Mouse (Mus musculus): Measurements from ENCODE around the gene Doc2a. TPM values are rescaled to one million over a fixed set of nuclear protein-coding genes. Genes with fewer than 3 reads are reported as not detected.
A peak's percentile ranks its signal among the peaks of the same experiment; 100 is the strongest.

The Doc2a gene
- polyA plus RNA-seq, 1 experiment = not detected

DNA sequence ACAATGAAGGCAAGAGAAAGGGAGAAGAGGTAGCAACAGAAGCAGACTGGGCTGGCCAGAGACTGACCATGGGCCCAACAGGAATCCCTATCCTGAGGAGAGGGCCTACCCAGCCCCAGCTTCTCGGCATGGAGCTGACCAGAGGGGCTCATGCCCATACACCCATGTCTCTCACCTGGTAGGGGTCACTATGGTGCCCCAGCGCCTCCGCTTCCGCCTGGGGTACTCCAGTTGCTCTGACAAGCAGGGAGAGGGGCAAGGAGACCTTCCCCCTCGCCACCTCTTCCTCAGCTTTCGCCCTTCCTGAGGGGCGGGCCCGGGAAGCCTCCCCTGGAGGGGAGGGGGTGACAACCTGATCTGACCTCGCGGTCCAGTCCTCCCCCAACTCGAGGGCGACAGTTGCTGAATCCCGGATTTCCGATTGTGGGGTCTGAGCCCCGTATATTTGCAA, 36.5 kb downstream of the Doc2a start:
- Histone ChIP-seq H3K4me3 (peak overlapping the region; percentile 92), H3K27me3 (ENCODE audit: control insufficient read depth, insufficient read depth, insufficient read length) (no peaks in the 10 kb centered on the region), H3K36me3 (ENCODE audit: control insufficient read depth, insufficient read depth) (no peaks in the 10 kb centered on the region), H3K4me2 (ENCODE audit: low read depth) (peak overlapping the region; percentile 92), H3ac (ENCODE audit: control insufficient read depth, insufficient read length) (peak overlapping the region; percentile 92), H3K79me2 (ENCODE audit: control insufficient read depth, insufficient read depth) (peaks cover 37% of the 10 kb centered on the region)
- TF ChIP-seq POLR2AphosphoS2 (IDR thresholded peaks at IDR 0.05; ENCODE audit: insufficient read length, low read depth) = no peak
- TF ChIP-seq MYOD1 (IDR thresholded peaks at IDR 0.05; ENCODE audit: control insufficient read depth in 1 of 3, insufficient read length in 2 of 3, low read depth in 2 of 3) = no peak
- no peak for TF ChIP-seq SRF (IDR thresholded peaks at IDR 0.05; ENCODE audit: control insufficient read depth, insufficient read length, low read depth)
- TF ChIP-seq MYOG (IDR thresholded peaks at IDR 0.05; ENCODE audit: control insufficient read depth in 1 of 3, insufficient read depth in 1 of 3, insufficient read length in 2 of 3, low read depth in 2 of 3) = no peak
- TF ChIP-seq POLR2A (IDR thresholded peaks at IDR 0.05; ENCODE audit: insufficient read length, low read depth) = no peak
- TF ChIP-seq REST (IDR thresholded peaks at IDR 0.05; ENCODE audit: insufficient read depth, insufficient read length) = no peak
- TF ChIP-seq CEBPB (IDR thresholded peaks at IDR 0.05; ENCODE audit: insufficient read depth, poor library complexity, severe bottlenecking) = no peak
- TF ChIP-seq E2F4 (IDR thresholded peaks at IDR 0.05; ENCODE audit: insufficient read depth) = no peak
- no peak for TF ChIP-seq TCF3 (IDR thresholded peaks at IDR 0.05; ENCODE audit: insufficient read length, low read depth)

DNA sequence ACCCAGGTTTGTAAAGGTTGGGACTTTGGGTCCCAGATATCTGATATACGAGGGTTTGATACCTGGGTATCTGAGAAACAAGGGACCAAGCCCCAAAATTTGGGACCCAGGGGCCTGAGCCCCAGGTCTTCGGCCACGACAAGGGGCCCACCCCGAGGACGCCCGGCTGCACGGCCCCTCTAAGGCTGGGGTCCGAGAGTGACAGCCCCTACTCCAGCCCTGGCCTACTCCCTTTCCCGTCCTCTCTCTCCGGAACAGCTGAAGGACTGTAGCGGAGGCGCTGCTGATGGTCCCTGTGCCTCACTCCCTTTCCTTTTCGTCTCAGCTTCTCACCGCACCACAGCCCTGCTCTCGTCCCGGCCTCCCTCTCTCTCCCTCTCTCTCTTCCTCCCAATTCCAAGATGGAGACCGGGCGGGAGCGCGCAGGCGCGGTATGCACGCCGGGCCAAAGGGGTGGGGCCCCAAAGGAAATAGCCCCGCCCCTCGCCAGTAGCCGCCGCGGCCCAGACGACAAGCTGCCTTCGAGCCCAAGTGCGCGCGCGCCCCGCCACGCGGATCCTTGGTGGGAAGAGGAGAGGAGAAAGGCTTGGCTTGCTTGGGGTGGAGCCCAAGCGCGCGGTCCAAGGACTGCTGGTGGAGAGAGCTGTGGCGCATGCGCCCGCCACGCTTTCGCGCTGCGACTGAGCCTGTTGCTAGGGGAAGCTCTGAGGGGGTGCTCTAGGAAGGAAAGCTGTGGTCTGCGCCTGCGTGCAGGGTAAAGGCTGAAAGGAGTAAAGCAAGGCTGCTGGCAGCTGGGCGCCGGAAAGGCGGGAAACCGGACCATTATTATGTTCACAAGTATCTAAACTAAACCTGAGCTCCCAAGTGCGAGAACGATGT, 37.3 kb downstream of the Doc2a start, which contains the start of gene Taok2:
Gene Taok2, minus strand, starts transcription at position 418 of the 879 bp plus-strand sequence.
- no peaks in the 10 kb centered on the region for H3K36me3 ChIP-seq (ENCODE audit: control insufficient read depth, insufficient read depth)
- H3K4me3 ChIP-seq = peak within 1 kb of the TSS; percentile 92
- H3ac ChIP-seq (ENCODE audit: control insufficient read depth, insufficient read length) = peak within 1 kb of the TSS; percentile 92
- TF ChIP-seq POLR2AphosphoS2 (IDR thresholded peaks at IDR 0.05; ENCODE audit: insufficient read length, low read depth) (peak; percentile 96), USF1 (IDR thresholded peaks at IDR 0.05; ENCODE audit: low read depth) (no peak), SRF (IDR thresholded peaks at IDR 0.05; ENCODE audit: control insufficient read depth, insufficient read length, low read depth) (no peak), POLR2A (IDR thresholded peaks at IDR 0.05; ENCODE audit: insufficient read length, low read depth) (peak; percentile 90), MYOG (IDR thresholded peaks at IDR 0.05; ENCODE audit: control insufficient read depth in 1 of 3, insufficient read depth in 1 of 3, insufficient read length in 2 of 3, low read depth in 2 of 3) (peak in 1 of 3 experiments; percentile 20), MAX (IDR thresholded peaks at IDR 0.05; ENCODE audit: low read depth) (peak; percentile 55)
- no peaks in the 10 kb centered on the region for H3K27me3 ChIP-seq (ENCODE audit: control insufficient read depth, insufficient read depth, insufficient read length)
- H3K4me2 ChIP-seq (ENCODE audit: low read depth) = peak within 1 kb of the TSS; percentile 92
- H3K79me2 ChIP-seq (ENCODE audit: control insufficient read depth, insufficient read depth) = peaks cover 37% of the 10 kb centered on the region

DNA sequence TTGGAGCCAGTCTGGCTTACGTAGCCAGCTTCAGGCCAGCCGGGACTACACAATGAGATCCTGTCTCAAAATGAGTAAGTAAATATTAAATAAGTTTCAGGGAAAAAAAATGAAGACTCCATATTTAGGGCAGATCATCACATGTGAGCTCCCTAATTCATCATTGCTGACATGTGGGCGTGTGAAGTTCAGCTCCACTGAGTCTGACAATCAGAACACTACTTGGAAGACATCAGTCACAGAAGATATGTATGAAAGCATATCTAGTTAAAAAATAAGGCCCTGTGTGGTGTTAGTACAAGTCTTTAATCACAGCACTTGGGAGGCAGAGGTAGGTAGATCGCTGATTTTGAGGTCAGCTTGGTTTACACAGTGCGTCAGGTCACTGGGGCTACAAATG, 40.1 kb downstream of the Doc2a start:
- peaks cover 20% of the 10 kb centered on the region for H3K79me2 ChIP-seq (ENCODE audit: control insufficient read depth, insufficient read depth)
- TF ChIP-seq TCF12 (IDR thresholded peaks at IDR 0.05; ENCODE audit: insufficient read depth, poor library complexity, severe bottlenecking) = no peak
- TF ChIP-seq MAX (IDR thresholded peaks at IDR 0.05; ENCODE audit: low read depth) = no peak
- TF ChIP-seq E2F4 (IDR thresholded peaks at IDR 0.05; ENCODE audit: insufficient read depth) = no peak
- TF ChIP-seq POLR2A (IDR thresholded peaks at IDR 0.05; ENCODE audit: insufficient read length, low read depth) = no peak
- TF ChIP-seq POLR2AphosphoS2 (IDR thresholded peaks at IDR 0.05; ENCODE audit: insufficient read length, low read depth) = no peak
- no peak for TF ChIP-seq SRF (IDR thresholded peaks at IDR 0.05; ENCODE audit: control insufficient read depth, insufficient read length, low read depth)
- no peak for TF ChIP-seq CEBPB (IDR thresholded peaks at IDR 0.05; ENCODE audit: insufficient read depth, poor library complexity, severe bottlenecking)
- no peak for TF ChIP-seq TCF3 (IDR thresholded peaks at IDR 0.05; ENCODE audit: insufficient read length, low read depth)
- no peak for TF ChIP-seq REST (IDR thresholded peaks at IDR 0.05; ENCODE audit: insufficient read depth, insufficient read length)
- no peak for TF ChIP-seq USF1 (IDR thresholded peaks at IDR 0.05; ENCODE audit: low read depth)
- TF ChIP-seq MYOD1 (IDR thresholded peaks at IDR 0.05; ENCODE audit: control insufficient read depth in 1 of 3, insufficient read length in 2 of 3, low read depth in 2 of 3) = no peak
- no peak for TF ChIP-seq MYOG (IDR thresholded peaks at IDR 0.05; ENCODE audit: control insufficient read depth in 1 of 3, insufficient read depth in 1 of 3, insufficient read length in 2 of 3, low read depth in 2 of 3)
- no peaks in the 10 kb centered on the region for H3K27me3 ChIP-seq (ENCODE audit: control insufficient read depth, insufficient read depth, insufficient read length)
- no peak overlapping the region for H3K4me2 ChIP-seq (ENCODE audit: low read depth)
- no peak overlapping the region for H3ac ChIP-seq (ENCODE audit: control insufficient read depth, insufficient read length)
- H3K36me3 ChIP-seq (ENCODE audit: control insufficient read depth, insufficient read depth) = no peaks in the 10 kb centered on the region
- no peak overlapping the region for H3K4me3 ChIP-seq

DNA sequence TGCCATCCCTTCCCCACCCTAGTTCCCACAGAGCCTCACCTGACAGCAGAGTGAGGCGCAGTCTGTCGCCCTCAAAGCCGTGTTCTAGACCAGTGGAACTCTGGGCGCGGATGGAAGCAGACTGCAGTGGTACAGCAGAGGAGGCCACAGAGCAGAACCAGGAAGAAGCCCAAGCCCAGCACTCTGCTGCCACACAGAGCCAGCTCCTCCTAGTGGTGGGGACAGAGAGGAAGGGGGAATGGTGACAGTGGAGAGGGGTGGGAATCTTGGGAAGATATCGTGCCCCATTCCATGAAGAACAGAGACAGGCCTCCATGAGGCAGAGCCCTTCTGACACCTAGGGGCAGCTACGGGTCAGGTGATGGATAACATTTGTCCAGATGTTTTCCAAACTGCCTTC, 41.6 kb downstream of the Doc2a start:
- no peak overlapping the region for H3K4me2 ChIP-seq (ENCODE audit: low read depth)
- no peak overlapping the region for H3ac ChIP-seq (ENCODE audit: control insufficient read depth, insufficient read length)
- TF ChIP-seq MYOG (IDR thresholded peaks at IDR 0.05; ENCODE audit: control insufficient read depth in 1 of 3, insufficient read depth in 1 of 3, insufficient read length in 2 of 3, low read depth in 2 of 3) = no peak
- TF ChIP-seq POLR2A (IDR thresholded peaks at IDR 0.05; ENCODE audit: insufficient read length, low read depth) = no peak
- TF ChIP-seq MYOD1 (IDR thresholded peaks at IDR 0.05; ENCODE audit: control insufficient read depth in 1 of 3, insufficient read length in 2 of 3, low read depth in 2 of 3) = no peak
- no peak for TF ChIP-seq REST (IDR thresholded peaks at IDR 0.05; ENCODE audit: insufficient read depth, insufficient read length)
- no peak for TF ChIP-seq SRF (IDR thresholded peaks at IDR 0.05; ENCODE audit: control insufficient read depth, insufficient read length, low read depth)
- TF ChIP-seq POLR2AphosphoS2 (IDR thresholded peaks at IDR 0.05; ENCODE audit: insufficient read length, low read depth) = no peak
- no peak for TF ChIP-seq TCF3 (IDR thresholded peaks at IDR 0.05; ENCODE audit: insufficient read length, low read depth)
- TF ChIP-seq E2F4 (IDR thresholded peaks at IDR 0.05; ENCODE audit: insufficient read depth) = no peak
- no peak for TF ChIP-seq USF1 (IDR thresholded peaks at IDR 0.05; ENCODE audit: low read depth)
- no peak for TF ChIP-seq MAX (IDR thresholded peaks at IDR 0.05; ENCODE audit: low read depth)
- TF ChIP-seq TCF12 (IDR thresholded peaks at IDR 0.05; ENCODE audit: insufficient read depth, poor library complexity, severe bottlenecking) = no peak
- no peak for TF ChIP-seq CEBPB (IDR thresholded peaks at IDR 0.05; ENCODE audit: insufficient read depth, poor library complexity, severe bottlenecking)
- H3K4me3 ChIP-seq = no peak overlapping the region
- H3K27me3 ChIP-seq (ENCODE audit: control insufficient read depth, insufficient read depth, insufficient read length) = no peaks in the 10 kb centered on the region
- H3K79me2 ChIP-seq (ENCODE audit: control insufficient read depth, insufficient read depth) = peaks cover 5% of the 10 kb centered on the region
- H3K36me3 ChIP-seq (ENCODE audit: control insufficient read depth, insufficient read depth) = no peaks in the 10 kb centered on the region

Data from myocyte (in vitro differentiated cells).